Mouse (Mus musculus) liver, postnatal 0 days (tissue): Measurements from ENCODE around the gene Ptprg.

Experiments used
- CTCF ChIP-seq: sonication (generic); IDR thresholded peaks from 2 replicates; pipeline ENCODE4 v1.5.1; 2016; ENCODE audit warnings: antibody characterized with exemption, low read depth
- EP300 ChIP-seq: IDR thresholded peaks from 2 replicates; pipeline ENCODE4 v1.6.1; 2016; ENCODE audit warnings: antibody characterized with exemption, low read depth, mild to moderate bottlenecking

GRCm38 (mm10) chr14:12041566-12041965, 488.2 kb downstream of the Ptprg start:
- TF ChIP-seq CTCF: no peak
- TF ChIP-seq EP300: no peak
